Mouse (Mus musculus) brain, adult 10 weeks (tissue): ENCODE measurements around the gene Snx15. TPM values are rescaled to one million over a fixed set of nuclear protein-coding genes. Genes with fewer than 3 reads are reported as not detected.

Experiments
- polyA plus RNA-seq: library from polyadenylated mRNA; stranded (reverse); fragments of 350-450 nt; fragmentation: Illumina TruSeq; extraction: RNeasy Lipid Tissue Mini Kit (QIAGEN cat#74804); gene quantifications from one replicate; pipeline ENCODE4 v1.2.3, GENCODE M21; 2015; ENCODE audit warnings: low read depth, low replicate concordance

Snx15 gene
- polyA plus RNA-seq = 39.0 TPM

GRCm38 (mm10) chr19:6127760-6128341 is at the start of gene Snx15:
Gene Snx15 (minus strand): TSS chr19:6128304.

GRCm38 (mm10) chr19:6141394-6141749 is 13.3 kb upstream of the Snx15 start, which contains the start of gene Arl2:
Gene Arl2 (minus strand): TSS chr19:6141548.

GRCm38 (mm10) chr19:6140678-6141393 is 12.7 kb upstream of the Snx15 start, which contains the start of gene Batf2:
Gene Batf2 (plus strand): TSS chr19:6140983.

GRCm38 (mm10) chr19:6117986-6118676 is 10.0 kb downstream of the Snx15 start, which contains the start of gene Sac3d1:
Gene Sac3d1 (minus strand): TSS chr19:6118650.

GRCm38 (mm10) chr19:6105586-6105985 is 22.5 kb downstream of the Snx15 start, which contains the start of gene Naaladl1:
Gene Naaladl1 (plus strand): TSS chr19:6105782.

GRCm38 (mm10) chr19:6094119-6094518 is 34.0 kb downstream of the Snx15 start, which contains the start of gene AC131692.1:
Gene AC131692.1 (plus strand): TSS chr19:6094419.

DNA sequence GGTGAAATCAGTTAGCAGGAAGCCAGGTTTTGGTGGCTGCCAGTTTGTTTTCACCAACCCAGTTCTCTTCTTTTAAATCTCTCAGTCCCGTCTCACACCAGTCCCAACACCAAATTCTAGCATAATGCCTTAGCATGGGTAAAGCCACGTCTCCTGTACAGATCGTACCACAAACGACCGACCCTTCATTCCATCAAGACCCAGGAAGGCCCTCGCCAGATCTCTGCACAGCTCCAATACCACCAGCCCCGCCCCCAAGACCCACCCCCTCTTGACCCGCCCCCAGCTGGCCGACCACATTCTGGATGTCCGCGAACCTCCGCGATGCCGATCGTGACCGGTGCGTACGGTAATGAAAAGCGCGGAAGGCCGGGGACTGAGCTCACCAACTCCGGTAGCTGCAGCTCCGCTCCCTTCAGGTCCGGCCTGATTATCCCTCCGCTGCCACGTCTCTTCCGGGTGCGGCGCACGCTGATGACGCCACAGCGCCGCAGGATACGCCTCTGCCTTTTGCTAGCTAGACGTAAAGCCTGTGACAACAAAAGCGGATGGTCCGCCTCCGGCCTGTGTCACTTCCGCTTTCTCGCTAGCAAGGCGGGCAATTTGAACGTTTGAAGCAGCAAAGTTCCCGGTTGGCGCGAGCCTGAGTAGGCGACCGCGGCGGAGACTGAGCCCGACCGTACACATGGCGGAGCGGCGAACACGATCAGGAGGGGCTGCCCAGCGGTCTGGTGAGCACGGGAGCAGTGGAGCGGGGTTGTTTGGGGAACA is 43.4 kb downstream of the Snx15 start, which contains the start of the genes Zfpl1 and Cdca5:
Gene Zfpl1 (minus strand): TSS at position 479 of the 771 bp plus-strand sequence.
Gene Cdca5 (plus strand): TSS at position 506 of the 771 bp plus-strand sequence.

GRCm38 (mm10) chr19:6082156-6082555 is 45.9 kb downstream of the Snx15 start, which contains the start of gene Gm28374:
Gene Gm28374 (minus strand): TSS chr19:6082256.

DNA sequence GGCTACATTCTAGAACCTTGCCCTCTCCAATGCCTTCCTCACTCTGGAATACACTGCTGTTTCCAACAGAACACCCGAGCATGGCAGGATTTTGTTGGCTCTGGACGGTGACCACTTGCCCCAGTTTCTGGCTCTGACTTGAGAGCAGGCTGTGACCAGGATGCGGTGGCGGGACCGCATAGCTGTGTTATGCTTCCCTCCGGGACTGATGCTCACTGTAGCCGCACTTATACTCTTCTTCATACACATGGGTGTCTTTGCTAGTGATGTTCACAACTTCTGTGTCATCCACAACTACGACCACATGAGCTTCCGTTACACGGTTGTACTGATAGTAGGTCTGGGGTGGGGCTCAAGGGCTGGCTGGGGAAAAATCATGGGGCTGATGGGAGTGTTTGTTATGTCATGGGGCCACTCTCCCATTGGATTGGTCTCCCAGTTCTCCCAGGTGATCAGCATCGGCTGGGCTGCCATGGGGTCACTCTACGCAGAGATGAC is 48.1 kb downstream of the Snx15 start, which contains the start of gene Tmem262:
Gene Tmem262 (plus strand): TSS at position 51 of the 498 bp plus-strand sequence.

DNA sequence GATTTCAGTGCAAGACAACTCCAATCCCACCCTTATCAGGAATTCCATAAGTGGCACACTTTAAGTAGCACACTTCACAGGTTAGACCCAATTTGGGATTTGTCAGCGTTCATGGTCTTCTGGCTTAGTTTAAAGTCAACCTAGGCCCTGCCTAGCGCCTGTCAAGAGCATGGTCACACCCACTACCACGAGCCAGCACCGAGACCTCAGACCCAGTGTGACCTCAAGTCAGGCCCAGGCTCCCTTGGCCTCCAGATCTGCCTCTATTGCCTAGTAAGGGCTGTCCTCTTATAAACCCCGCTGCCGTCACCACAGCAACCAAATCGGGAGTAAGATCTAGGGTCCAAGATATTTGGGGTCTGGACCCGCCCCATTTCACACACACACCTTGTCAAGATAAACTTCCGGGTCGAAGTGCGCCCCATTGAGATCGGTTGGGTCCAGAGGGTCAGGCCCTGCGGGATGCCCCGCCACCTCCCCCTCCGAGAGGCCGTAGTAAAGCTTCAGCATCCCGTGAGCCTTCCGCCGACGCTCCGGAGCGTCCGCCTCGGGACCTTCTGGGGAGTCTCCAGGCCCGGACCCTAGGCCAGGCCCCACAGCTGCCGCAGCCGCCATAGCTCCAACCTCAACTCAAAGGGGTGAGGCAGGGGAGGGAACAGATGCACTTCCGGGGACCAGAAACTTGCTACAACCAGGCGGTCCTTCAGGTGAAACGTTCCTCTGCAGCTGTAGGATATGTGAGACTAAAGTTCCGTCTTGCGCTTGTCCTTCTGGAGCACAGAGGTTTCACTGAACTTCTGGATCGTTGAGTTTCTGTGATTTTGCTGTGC is 51.3 kb downstream of the Snx15 start, which contains the start of gene Vps51:
Gene Vps51 (minus strand): TSS at position 668 of the 830 bp plus-strand sequence.

Other genes with a start within 250 kb of the Snx15 start
- 3.6 TPM for gene Tigd3, start 234.2 kb downstream of the Snx15 start, polyA plus RNA-seq
- gene Dpf2, start 215.3 kb downstream of the Snx15 start, polyA plus RNA-seq = 58.0 TPM
- gene Cdc42ep2, start 203.5 kb downstream of the Snx15 start, polyA plus RNA-seq = 9.0 TPM
- 7.5 TPM for gene Pola2, start 164.1 kb downstream of the Snx15 start, polyA plus RNA-seq
- not detected for gene Slc22a20, start 142.2 kb downstream of the Snx15 start, polyA plus RNA-seq
- 17.9 TPM for gene Capn1, start 112.4 kb downstream of the Snx15 start, polyA plus RNA-seq
- 33.6 TPM for gene Syvn1, start 81.7 kb downstream of the Snx15 start, polyA plus RNA-seq
- 61.3 TPM for gene Mrpl49, start 70.5 kb downstream of the Snx15 start, polyA plus RNA-seq
- 1,093 TPM for gene Fau, start 70.5 kb downstream of the Snx15 start, polyA plus RNA-seq
- 30.1 TPM for gene Znhit2, start 67.1 kb downstream of the Snx15 start, polyA plus RNA-seq
- gene Tm7sf2, start 59.9 kb downstream of the Snx15 start, polyA plus RNA-seq = 37.3 TPM
- gene Vps51, start 51.1 kb downstream of the Snx15 start, polyA plus RNA-seq = 58.5 TPM
- not detected for gene Tmem262, start 48.3 kb downstream of the Snx15 start, polyA plus RNA-seq
- gene Gm28374, start 46.0 kb downstream of the Snx15 start, polyA plus RNA-seq = not detected
- 47.7 TPM for gene Zfpl1, start 43.3 kb downstream of the Snx15 start, polyA plus RNA-seq
- 0.42 TPM for gene Cdca5, start 43.3 kb downstream of the Snx15 start, polyA plus RNA-seq
- gene AC131692.1, start 33.9 kb downstream of the Snx15 start, polyA plus RNA-seq = not detected
- gene Naaladl1, start 22.5 kb downstream of the Snx15 start, polyA plus RNA-seq = not detected
- 16.8 TPM for gene Sac3d1, start 9.7 kb downstream of the Snx15 start, polyA plus RNA-seq
- gene Batf2, start 12.7 kb upstream of the Snx15 start, polyA plus RNA-seq = not detected
- 91.3 TPM for gene Arl2, start 13.2 kb upstream of the Snx15 start, polyA plus RNA-seq
- not detected for gene Majin, start 56.1 kb upstream of the Snx15 start, polyA plus RNA-seq
- not detected for gene Gpha2, start 98.1 kb upstream of the Snx15 start, polyA plus RNA-seq
- 120 TPM for gene Ppp2r5b, start 107.6 kb upstream of the Snx15 start, polyA plus RNA-seq
- 18.9 TPM for gene Atg2a, start 113.4 kb upstream of the Snx15 start, polyA plus RNA-seq
- gene Ehd1, start 148.4 kb upstream of the Snx15 start, polyA plus RNA-seq = 27.8 TPM
- 2.4 TPM for gene Cdc42bpg, start 178.2 kb upstream of the Snx15 start, polyA plus RNA-seq
- 44.9 TPM for gene Men1, start 206.7 kb upstream of the Snx15 start, polyA plus RNA-seq
- 71.5 TPM for gene Map4k2, start 212.8 kb upstream of the Snx15 start, polyA plus RNA-seq
- gene Sf1, start 235.4 kb upstream of the Snx15 start, polyA plus RNA-seq = 147 TPM